24 mouse cellular contexts compared by ENCODE assay signal in genomic region chr14:46016701-46017106, GRCm38 (mm10).
DNase-seq lines count a peak whose midpoint lies in the region; ATAC-seq lines count a peak whose summit lies in the region.
"Had no signal": no experiment of that assay in that cellular context is flagged by ENCODE, and none has a peak within 500 bp of the region (broad histone marks: within the 10 kb centered on the region; RNA-seq: fewer than 3 reads in every experiment).

No protein-coding gene starts in this region.

- no peaks in the 10 kb centered on the region for H3K36me3 ChIP-seq in embryonic facial prominence, embryonic 12.5 days
- no peaks in the 10 kb centered on the region for H3K36me3 ChIP-seq in embryonic facial prominence, embryonic 10.5 days (replicated peaks)
- H3K36me3 ChIP-seq in lung, embryonic 15.5 days = no peaks in the 10 kb centered on the region
- H3K36me3 ChIP-seq: forebrain, embryonic 12.5 days; hindbrain, embryonic 15.5 days had no signal

- no peak overlapping the region for H3K4me2 ChIP-seq in embryonic facial prominence, embryonic 12.5 days (replicated peaks)
- H3K4me2 ChIP-seq in lung, embryonic 15.5 days = no peak overlapping the region
- H3K4me2 ChIP-seq: forebrain, embryonic 12.5 days; hindbrain, embryonic 15.5 days; liver, embryonic 11.5 days; midbrain, embryonic 11.5 days had no signal

- no peak overlapping the region for H3K4me3 ChIP-seq in embryonic facial prominence, embryonic 12.5 days
- H3K4me3 ChIP-seq in embryonic facial prominence, embryonic 10.5 days = no peak overlapping the region
- H3K4me3 ChIP-seq in lung, embryonic 15.5 days = no peak overlapping the region
- H3K4me3 ChIP-seq: erythroblast, embryonic 14.5 days; forebrain, embryonic 12.5 days; hindbrain, embryonic 15.5 days; left cerebral cortex, adult 2 months had no signal

- no peaks in the 10 kb centered on the region for H3K27me3 ChIP-seq in embryonic facial prominence, embryonic 12.5 days
- H3K27me3 ChIP-seq in embryonic facial prominence, embryonic 10.5 days (replicated peaks; ENCODE audit: low read depth, poor library complexity, severe bottlenecking) = no peaks in the 10 kb centered on the region
- H3K27me3 ChIP-seq in lung, embryonic 15.5 days = no peaks in the 10 kb centered on the region
- H3K27me3 ChIP-seq: forebrain, embryonic 12.5 days; hindbrain, embryonic 15.5 days had no signal

- no peak for ATAC-seq in embryonic facial prominence, embryonic 12.5 days (ENCODE audit: insufficient number of reproducible peaks, insufficient read depth, low FRiP score, low TSS enrichment)
- peak; percentile 62; the same call in 1 of the 2 replicates for ATAC-seq in lung, embryonic 15.5 days (ENCODE audit: borderline replicate concordance, extremely low read depth, low FRiP score, low TSS enrichment)
- no peak for ATAC-seq in megakaryocyte, adult 5-6 weeks (ENCODE audit: poor library complexity, severe bottlenecking)
- no peak for ATAC-seq in monocyte, adult 5-6 weeks (replicated peaks; ENCODE audit: insufficient number of reproducible peaks, low FRiP score, low TSS enrichment, poor library complexity, severe bottlenecking)

- WGBS in embryonic facial prominence, embryonic 12.5 days = 60% methylated on average over 4 of the region's 4 CpGs
- 74% methylated on average over 4 of the region's 4 CpGs for WGBS in embryonic facial prominence, embryonic 10.5 days
- WGBS in lung, embryonic 15.5 days = 22% methylated on average over 4 of the region's 4 CpGs
- WGBS in large intestine, adult 2 months = 12% methylated on average over 4 of the region's 4 CpGs

- 0 out of 2 replicates have a peak overlapping the region, but pooled peaks have one; percentile 2 for H3K27ac ChIP-seq in embryonic facial prominence, embryonic 12.5 days
- H3K27ac ChIP-seq in embryonic facial prominence, embryonic 10.5 days (replicated peaks) = no peak overlapping the region
- peak overlapping the region; percentile 70 for H3K27ac ChIP-seq in lung, embryonic 15.5 days
- H3K27ac ChIP-seq: forebrain, embryonic 12.5 days; hindbrain, embryonic 15.5 days; kidney, postnatal 0 days; left cerebral cortex, adult 2 months had no signal

- H3K4me1 ChIP-seq in embryonic facial prominence, embryonic 12.5 days = peaks cover 36% of the 10 kb centered on the region
- peaks cover 43% of the 10 kb centered on the region for H3K4me1 ChIP-seq in embryonic facial prominence, embryonic 10.5 days
- peaks cover 38% of the 10 kb centered on the region for H3K4me1 ChIP-seq in lung, embryonic 15.5 days
- H3K4me1 ChIP-seq: hindbrain, embryonic 15.5 days had no signal

- no peak overlapping the region for H3K9ac ChIP-seq in embryonic facial prominence, embryonic 12.5 days
- H3K9ac ChIP-seq in lung, embryonic 15.5 days = no peak overlapping the region
- H3K9ac ChIP-seq: forebrain, embryonic 12.5 days; hindbrain, embryonic 15.5 days had no signal

- no peaks in the 10 kb centered on the region for H3K9me3 ChIP-seq in embryonic facial prominence, embryonic 12.5 days
- H3K9me3 ChIP-seq in embryonic facial prominence, embryonic 10.5 days = no peaks in the 10 kb centered on the region
- H3K9me3 ChIP-seq in lung, embryonic 15.5 days = no peaks in the 10 kb centered on the region
- H3K9me3 ChIP-seq: forebrain, embryonic 12.5 days; hindbrain, embryonic 15.5 days had no signal

- no peak for DNase-seq in embryonic facial prominence, embryonic 10.5 days (ENCODE audit: low spot score)
- no peak for DNase-seq in lung, postnatal 10 days
- DNase-seq in large intestine, adult 2 months (ENCODE audit: low read depth, low spot score) = peak; percentile 27
- DNase-seq in cerebellum, adult 11 months = no peak
- DNase-seq: adrenal gland, postnatal 10 days; cerebellum, adult 9-10 months; kidney, adult 18-20 months; left cerebral cortex, postnatal 4 days; lung, adult 2 months; right cerebral cortex, postnatal 14 days; spleen, adult 18-20 months; thymus, adult 18-20 months; thymus, postnatal 36 days had no signal
